Mouse (Mus musculus) midbrain, embryonic 16.5 days (tissue): Measurements from ENCODE around the gene Eya2. TPM values are rescaled to one million over a fixed set of nuclear protein-coding genes. Genes with fewer than 3 reads are reported as not detected.

Experiments
- ATAC-seq: fragments of 200-750 bp; cut with Nextera tagmentation; 2 replicates; pipeline ENCODE4 v1.8.0; 2017; ENCODE audit warnings: moderate TSS enrichment
- H3K27ac ChIP-seq: fragments of 300-500 bp; sonication (generic); 2 replicates; pipeline ENCODE4 v1.5.1; 2014; ENCODE audit warnings: mild to moderate bottlenecking, low read length, mixed read lengths
- H3K27me3 ChIP-seq: fragments of 300-500 bp; sonication (generic); 2 replicates; pipeline ENCODE4 v1.6.1; 2014; ENCODE audit warnings: low read depth, low read length, mixed read lengths; ENCODE audit not compliant: control insufficient read depth, insufficient read depth
- H3K36me3 ChIP-seq: fragments of 300-500 bp; sonication (generic); 2 replicates; pipeline ENCODE4 v1.6.1; 2014; ENCODE audit warnings: mild to moderate bottlenecking, low read length, moderate library complexity, mixed read lengths; ENCODE audit not compliant: control insufficient read depth, insufficient read depth
- H3K4me1 ChIP-seq: fragments of 300-500 bp; sonication (generic); 2 replicates; pipeline ENCODE4 v1.6.1; 2014; ENCODE audit warnings: mild to moderate bottlenecking, low read length, mixed read lengths; ENCODE audit not compliant: control insufficient read depth, insufficient read depth
- H3K4me2 ChIP-seq: fragments of 300-500 bp; sonication (generic); 2 replicates; pipeline ENCODE4 v1.6.1; 2014; ENCODE audit warnings: mild to moderate bottlenecking, low read length, mixed read lengths
- H3K4me3 ChIP-seq: fragments of 300-500 bp; sonication (generic); 2 replicates; pipeline ENCODE4 v1.5.1; 2014; ENCODE audit warnings: low read depth, mild to moderate bottlenecking, low read length, moderate library complexity, mixed read lengths
- H3K9ac ChIP-seq: fragments of 300-500 bp; sonication (generic); 2 replicates; pipeline ENCODE4 v1.6.1; 2014; ENCODE audit warnings: low read depth, low read length, mixed read lengths
- H3K9me3 ChIP-seq: fragments of 300-500 bp; sonication (generic); replicated peaks from 2 replicates; pipeline ENCODE4 v1.6.1; 2014; ENCODE audit warnings: mild to moderate bottlenecking, low read length, mixed read lengths; ENCODE audit not compliant: control insufficient read depth, poor library complexity, severe bottlenecking
- WGBS: fragments of 180-500 bp; shearing (Covaris S2); extraction: QIAGEN DNeasy Blood & Tissue Kit; methylation state at CpG from one replicate; pipeline ENCODE4 v1.1.7; 2014; 5-methylcytosine and 5-hydroxymethylcytosine counted together
- polyA plus RNA-seq: library from polyadenylated mRNA; unstranded; fragments of >200 nt; fragmentation: Nextera tagmentation; extraction: Ambion mirVana; gene quantifications from 2 replicates; pipeline ENCODE4 v1.2.1, GENCODE M21; 2015

Eya2 gene
- polyA plus RNA-seq, 1 experiment from 2014 or later: 3.6 TPM

DNA sequence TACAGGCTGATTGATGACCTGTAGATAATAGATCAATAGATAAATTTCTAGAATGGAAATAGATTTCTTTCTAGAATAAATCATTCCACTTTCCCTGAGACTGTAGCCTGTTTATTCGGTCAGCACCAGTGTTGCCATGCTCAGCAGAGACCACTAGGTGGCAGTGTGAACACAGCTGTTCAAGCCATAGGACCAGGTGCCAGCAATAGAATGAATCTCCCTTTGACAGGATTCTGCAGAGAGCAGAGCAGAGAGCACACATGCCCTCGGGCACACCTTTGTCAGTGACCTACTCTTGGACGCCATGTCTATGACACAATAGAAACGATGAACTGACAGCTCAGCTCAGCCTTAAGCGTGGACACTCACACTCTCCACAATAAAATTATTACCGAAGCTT is 184.1 kb downstream of the Eya2 start:
- Histone ChIP-seq H3K9ac (peak overlapping the region; percentile 2; the same call in 1 of the 2 replicates), H3K27me3 (no peaks in the 10 kb centered on the region), H3K4me1 (peaks cover 6% of the 10 kb centered on the region), H3K27ac (peak overlapping the region; percentile 56), H3K36me3 (no peaks in the 10 kb centered on the region), H3K4me2 (no peak overlapping the region), H3K4me3 (no peak overlapping the region), H3K9me3 (no peaks in the 10 kb centered on the region)
- peak; percentile 88 for ATAC-seq
- 23% methylated on average over 6 of the region's 6 CpGs for WGBS

DNA sequence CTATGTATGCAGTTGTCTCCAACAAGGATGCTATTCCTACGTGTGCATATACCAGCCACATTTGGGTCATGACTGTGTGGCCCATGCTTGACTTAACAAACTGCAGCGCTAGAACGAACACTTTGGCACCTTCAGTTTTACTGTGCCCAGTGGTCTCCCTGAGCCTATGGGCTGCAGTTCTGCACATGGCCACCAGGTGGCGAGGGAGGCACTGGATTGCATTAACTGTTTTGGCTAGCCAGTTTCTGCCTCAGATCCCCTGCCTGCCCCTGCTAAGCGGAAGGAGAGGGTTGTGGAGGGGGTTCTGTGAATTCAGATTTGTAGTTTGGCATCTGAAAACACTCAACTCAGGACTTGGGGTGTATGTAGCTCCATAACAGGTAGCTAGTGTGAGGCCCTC is 187.5 kb downstream of the Eya2 start:
- H3K4me2 ChIP-seq: no peak overlapping the region
- H3K4me1 ChIP-seq: peaks cover 6% of the 10 kb centered on the region
- ATAC-seq: 0 out of 2 replicates have a peak, but pooled peaks have one; percentile 5
- WGBS: 32% methylated on average over 5 of the region's 5 CpGs
- H3K9me3 ChIP-seq: no peaks in the 10 kb centered on the region
- H3K9ac ChIP-seq: no peak overlapping the region
- no peak overlapping the region for H3K4me3 ChIP-seq
- H3K36me3 ChIP-seq: peaks cover 16% of the 10 kb centered on the region
- no peak overlapping the region for H3K27ac ChIP-seq
- no peaks in the 10 kb centered on the region for H3K27me3 ChIP-seq

DNA sequence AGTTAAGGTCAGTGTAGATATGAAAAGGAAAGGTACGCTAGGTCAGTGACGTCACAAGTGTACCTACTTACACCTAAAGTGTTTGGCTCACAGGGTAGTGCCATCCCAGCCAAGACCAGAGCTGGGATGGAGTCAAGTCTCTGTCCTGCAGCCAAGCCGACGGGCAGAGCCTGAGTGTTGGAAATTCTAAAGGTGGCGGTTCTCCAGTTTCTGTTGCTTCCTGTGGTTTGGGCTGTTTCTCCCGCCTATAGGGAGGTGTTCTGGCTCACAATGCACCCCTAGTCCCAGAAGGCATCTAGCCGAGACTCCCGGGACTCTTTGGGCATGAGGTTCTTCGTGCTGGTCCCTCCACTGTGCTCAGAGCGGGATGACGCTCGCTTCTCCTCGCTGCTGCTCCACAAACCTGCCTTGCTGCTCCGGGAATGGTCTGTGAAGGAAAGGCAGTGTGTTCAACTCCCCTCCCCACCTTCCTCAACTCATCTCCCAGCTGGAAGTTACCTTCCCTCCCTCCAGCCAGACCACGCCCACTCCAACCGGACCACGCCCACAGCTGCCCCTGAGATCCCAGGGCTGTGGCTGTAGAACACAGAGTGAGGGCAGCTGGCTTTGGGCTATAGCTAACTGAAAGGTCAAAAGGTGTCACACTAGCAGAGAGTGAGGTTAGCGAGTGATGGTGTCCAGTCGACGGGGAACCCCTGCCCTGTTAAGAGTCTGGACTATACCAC is 190.6 kb downstream of the Eya2 start:
- no peak overlapping the region for H3K4me2 ChIP-seq
- WGBS: 90% methylated on average over 20 of the region's 20 CpGs
- peaks cover 25% of the 10 kb centered on the region for H3K36me3 ChIP-seq
- H3K4me3 ChIP-seq: no peak overlapping the region
- H3K9ac ChIP-seq: no peak overlapping the region
- no peaks in the 10 kb centered on the region for H3K27me3 ChIP-seq
- no peaks in the 10 kb centered on the region for H3K4me1 ChIP-seq
- no peaks in the 10 kb centered on the region for H3K9me3 ChIP-seq
- no peak for ATAC-seq
- H3K27ac ChIP-seq: no peak overlapping the region

DNA sequence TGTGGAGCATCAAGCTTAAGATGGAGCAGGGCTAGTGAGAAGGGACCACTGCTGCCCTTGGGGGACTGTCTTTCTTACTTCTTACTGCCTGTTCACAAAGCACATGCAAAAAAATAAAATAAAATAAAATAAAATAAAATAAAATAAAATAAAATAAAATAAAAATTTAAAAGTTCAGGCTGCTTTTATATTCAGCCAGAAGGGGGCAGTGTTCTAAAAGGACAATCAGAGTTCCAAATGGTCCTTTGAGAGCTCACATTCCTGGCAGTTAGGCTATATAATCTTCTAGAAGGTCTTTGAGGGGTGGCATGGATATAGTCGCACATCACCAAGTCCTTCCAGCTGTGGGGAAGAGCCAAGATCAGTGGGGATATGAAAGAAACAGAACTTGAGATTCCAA is 191.6 kb downstream of the Eya2 start:
- Histone ChIP-seq H3K9ac (no peak overlapping the region), H3K9me3 (no peaks in the 10 kb centered on the region), H3K4me1 (peaks cover 7% of the 10 kb centered on the region; the same call in 1 of the 2 replicates), H3K4me3 (no peak overlapping the region), H3K27ac (no peak overlapping the region), H3K4me2 (no peak overlapping the region), H3K27me3 (no peaks in the 10 kb centered on the region), H3K36me3 (peaks cover 27% of the 10 kb centered on the region)
- no peak for ATAC-seq
- WGBS: 79% methylated on average over 1 of the region's 1 CpGs

DNA sequence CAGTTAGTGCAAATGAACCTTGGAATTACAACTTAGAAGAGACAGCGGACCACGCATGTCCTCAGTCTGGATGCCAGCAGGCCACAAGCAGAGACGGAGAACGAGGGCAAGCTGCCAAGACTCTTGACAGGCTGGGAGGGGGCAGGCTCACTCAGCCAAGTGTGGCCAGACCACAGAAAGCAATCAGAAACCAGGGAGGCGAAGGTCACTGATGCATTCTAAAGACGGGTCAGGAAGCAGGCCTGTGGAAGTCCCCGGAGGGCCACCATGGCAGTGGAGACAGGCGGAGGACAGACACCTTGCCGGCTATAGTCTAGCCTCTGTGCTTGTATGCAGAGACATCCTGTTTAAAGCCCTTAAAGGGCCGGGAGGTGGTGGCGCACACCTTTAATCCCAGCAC is 193.2 kb downstream of the Eya2 start:
- H3K27me3 ChIP-seq: no peaks in the 10 kb centered on the region
- peaks cover 32% of the 10 kb centered on the region for H3K36me3 ChIP-seq
- 0 out of 2 replicates have a peak, but pooled peaks have one; percentile 21 for ATAC-seq
- H3K9ac ChIP-seq: no peak overlapping the region
- no peak overlapping the region for H3K4me3 ChIP-seq
- peaks cover 7% of the 10 kb centered on the region; the same call in 1 of the 2 replicates for H3K4me1 ChIP-seq
- whole genome bisulfite sequencing: 65% methylated on average over 11 of the region's 11 CpGs
- 0 out of 2 replicates have a peak overlapping the region, but pooled peaks have one; percentile 19 for H3K27ac ChIP-seq
- H3K9me3 ChIP-seq: no peaks in the 10 kb centered on the region
- H3K4me2 ChIP-seq: no peak overlapping the region

DNA sequence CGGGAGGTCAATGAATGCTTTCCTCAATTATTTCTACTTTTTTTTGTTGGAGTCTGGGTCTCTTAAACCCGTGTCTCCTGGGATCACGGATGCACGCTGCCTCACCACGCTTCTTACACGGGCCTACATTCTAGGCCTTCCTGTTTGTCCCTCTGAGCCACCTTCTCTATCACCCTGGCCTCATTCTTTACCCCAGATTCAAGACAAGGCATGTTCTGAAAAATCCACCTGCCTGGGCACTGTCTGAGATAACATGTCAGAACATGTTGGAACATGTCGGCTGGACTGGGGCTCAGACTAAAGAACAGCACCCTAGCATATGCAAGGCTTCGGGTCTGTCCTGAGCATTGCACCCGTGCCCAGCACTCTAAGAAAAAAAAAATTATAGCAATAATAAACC is 194.0 kb downstream of the Eya2 start:
- no peak for ATAC-seq
- no peak overlapping the region for H3K4me3 ChIP-seq
- no peak overlapping the region for H3K27ac ChIP-seq
- no peak overlapping the region for H3K9ac ChIP-seq
- H3K27me3 ChIP-seq: no peaks in the 10 kb centered on the region
- peaks cover 34% of the 10 kb centered on the region for H3K36me3 ChIP-seq
- 97% methylated on average over 9 of the region's 9 CpGs for WGBS
- H3K9me3 ChIP-seq: no peaks in the 10 kb centered on the region
- H3K4me1 ChIP-seq: peaks cover 7% of the 10 kb centered on the region; the same call in 1 of the 2 replicates
- H3K4me2 ChIP-seq: no peak overlapping the region

DNA sequence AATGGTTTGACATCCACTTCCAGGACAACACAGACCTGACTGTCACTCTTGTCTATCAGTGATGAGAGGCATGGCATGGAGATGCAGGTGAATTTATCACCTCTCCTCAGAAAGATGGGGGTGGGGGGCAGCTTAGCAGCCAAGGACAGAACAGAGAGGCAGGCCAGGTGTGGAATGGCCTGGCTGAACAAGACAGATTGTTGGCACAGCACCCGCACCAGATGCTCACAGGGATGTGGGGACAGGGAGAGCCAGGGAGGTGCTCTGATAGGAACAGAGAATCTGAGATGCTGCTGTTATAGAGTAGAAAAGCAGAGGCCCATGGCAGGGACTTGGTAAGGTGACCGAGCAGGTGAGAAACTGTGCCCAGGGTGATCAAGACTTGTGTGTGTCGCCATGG is 194.8 kb downstream of the Eya2 start:
- Histone ChIP-seq H3K4me2 (no peak overlapping the region), H3K27me3 (no peaks in the 10 kb centered on the region), H3K4me1 (peaks cover 7% of the 10 kb centered on the region; the same call in 1 of the 2 replicates), H3K9ac (no peak overlapping the region), H3K27ac (no peak overlapping the region), H3K36me3 (peaks cover 33% of the 10 kb centered on the region), H3K4me3 (no peak overlapping the region), H3K9me3 (no peaks in the 10 kb centered on the region)
- 93% methylated on average over 3 of the region's 3 CpGs for WGBS
- no peak for ATAC-seq

DNA sequence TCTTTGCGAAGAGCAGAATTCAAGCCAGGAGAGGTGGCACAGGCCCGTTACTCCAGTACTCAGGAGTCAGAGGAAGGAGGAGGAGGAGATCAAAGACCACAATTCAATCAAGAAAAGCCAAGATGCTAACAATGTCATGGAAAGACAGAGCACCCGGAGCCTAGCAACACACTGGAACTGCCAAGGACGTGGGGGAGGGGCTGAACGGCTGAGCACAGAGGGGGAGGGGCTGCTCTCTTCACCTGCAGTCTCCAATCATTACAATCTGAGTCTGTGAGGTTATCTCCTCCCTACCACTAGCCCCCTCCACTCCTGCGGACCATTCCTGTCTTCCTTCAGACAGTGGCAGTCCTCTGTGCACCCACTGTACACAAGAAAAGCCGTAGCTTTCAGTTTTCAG is 196.2 kb downstream of the Eya2 start:
- Histone ChIP-seq H3K4me1 (peaks cover 7% of the 10 kb centered on the region; the same call in 1 of the 2 replicates), H3K4me2 (no peak overlapping the region), H3K9me3 (no peaks in the 10 kb centered on the region), H3K27ac (peak overlapping the region; percentile 39; the same call in 1 of the 2 replicates), H3K4me3 (no peak overlapping the region), H3K9ac (no peak overlapping the region), H3K27me3 (no peaks in the 10 kb centered on the region), H3K36me3 (peaks cover 32% of the 10 kb centered on the region)
- ATAC-seq: peak; percentile 36; the same call in 1 of the 2 replicates
- 37% methylated on average over 7 of the region's 7 CpGs for WGBS

DNA sequence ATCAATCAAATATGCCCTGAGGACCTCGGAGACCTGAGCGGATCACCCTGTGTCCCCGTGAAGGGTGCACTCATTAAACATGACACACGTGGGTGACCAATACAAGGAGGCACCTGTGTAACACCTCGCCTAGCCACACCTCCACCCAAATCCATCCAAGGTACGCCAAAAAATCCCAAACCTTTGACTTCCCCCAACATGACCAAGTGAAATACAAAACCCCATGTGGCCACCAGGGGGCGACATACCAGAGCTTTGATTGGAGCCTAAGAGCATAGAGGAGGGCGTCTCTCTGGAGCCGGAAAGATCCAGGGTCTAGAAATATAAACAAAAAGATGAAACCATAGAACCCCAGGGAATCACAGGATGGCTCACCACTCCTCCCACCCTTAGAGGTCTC is 196.8 kb downstream of the Eya2 start:
- peak; percentile 54; the same call in 1 of the 2 replicates for ATAC-seq
- no peak overlapping the region for H3K9ac ChIP-seq
- no peak overlapping the region; the same call in 1 of the 2 replicates for H3K27ac ChIP-seq
- no peak overlapping the region for H3K4me3 ChIP-seq
- WGBS: 71% methylated on average over 9 of the region's 9 CpGs
- H3K4me2 ChIP-seq: no peak overlapping the region
- H3K27me3 ChIP-seq: no peaks in the 10 kb centered on the region
- peaks cover 7% of the 10 kb centered on the region; the same call in 1 of the 2 replicates for H3K4me1 ChIP-seq
- no peaks in the 10 kb centered on the region for H3K9me3 ChIP-seq
- H3K36me3 ChIP-seq: peaks cover 32% of the 10 kb centered on the region
